In genomic region chr4:106375857-106376256, GRCm38 (mm10) we compare ENCODE assay signal across 8 mouse cellular contexts. TPM values are rescaled to one million over a fixed set of nuclear protein-coding genes. Genes with fewer than 3 reads are reported as not detected.
DNase-seq lines count a peak whose midpoint lies in the region; ATAC-seq and TF ChIP-seq lines count a peak whose summit lies in the region.

No protein-coding gene starts in this region.

- H3K27ac ChIP-seq in lung, embryonic 14.5 days (ENCODE audit: low read depth): no peak overlapping the region

- peak; percentile 28 for DNase-seq in WW6 (ENCODE audit: low read depth, low spot score)
- peak; percentile 85 to 91 for DNase-seq in cerebellum, postnatal 25 days
- peak; percentile 85 for DNase-seq in gastrocnemius, postnatal 10 days
- DNase-seq in large intestine, adult 2 months (ENCODE audit: low read depth, low spot score): peak; percentile 67
- peak; percentile 92 for DNase-seq in lung, embryonic 14.5 days
- peak; percentile 88 for DNase-seq in right cerebral cortex, postnatal 14 days
- peak; percentile 55 to 82 for DNase-seq in urinary bladder, postnatal 4 days (ENCODE audit: low spot score in 2 of 2)

- H3K9me3 ChIP-seq in lung, embryonic 14.5 days (ENCODE audit: low read depth, low read length): no peaks in the 10 kb centered on the region

- TF ChIP-seq CTCF in lung, embryonic 14.5 days (IDR thresholded peaks at IDR 0.05; ENCODE audit: low read depth): peak; percentile 90

- peaks cover 70% of the 10 kb centered on the region for H3K36me3 ChIP-seq in lung, embryonic 14.5 days (ENCODE audit: insufficient read depth)

- no peak overlapping the region for H3K9ac ChIP-seq in lung, embryonic 14.5 days

- no peak overlapping the region for H3K4me3 ChIP-seq in lung, embryonic 14.5 days (ENCODE audit: low read depth, low read length)

- no peaks in the 10 kb centered on the region for H3K4me1 ChIP-seq in lung, embryonic 14.5 days (ENCODE audit: insufficient read depth)

- peak; percentile 71 for ATAC-seq in CD4-positive, CD25-positive, alpha-beta regulatory T cell, adult 4 months
- ATAC-seq in lung, embryonic 14.5 days (ENCODE audit: insufficient read depth): no peak

- no peak overlapping the region for H3K4me2 ChIP-seq in lung, embryonic 14.5 days

- 14% methylated on average over 1 of the region's 1 CpGs for WGBS in large intestine, adult 2 months
- 30% methylated on average over 1 of the region's 1 CpGs for WGBS in lung, embryonic 14.5 days

- H3K27me3 ChIP-seq in lung, embryonic 14.5 days (ENCODE audit: insufficient read depth, low read length): no peaks in the 10 kb centered on the region

RNA-seq across cellular contexts. Expression of gene Usp24, which starts 59.8 kb away (rescaled TPM):
- 10 to 100 TPM in 1 of 2 experiments, 1 to 10 TPM in 1; 9.9 to 12.9 TPM for polyA plus RNA-seq in CD4-positive, CD25-positive, alpha-beta regulatory T cell, adult 4 months (2017; shearing (Covaris generic))
- total RNA-seq in gastrocnemius, postnatal 10 days (2021): 10 to 100 TPM; 39.2 to 41.6 TPM
- polyA plus RNA-seq in large intestine, adult 2 months (2012; rRNA removed): 5.6 and 7.6 TPM in 2 replicates
- 12.2 and 12.6 TPM in 2 replicates for polyA plus RNA-seq in lung, embryonic 14.5 days (2014; fragmentation: Nextera tagmentation; extraction: Ambion mirVana)

Comparison
In these comparisons a context has a peak if more than half of its experiments do, and no peak if none do; other contexts are left out.
1. DNase-seq: peak in every context shown above with its lines; median percentile 92 in lung, embryonic 14.5 days; 88 in cerebellum, postnatal 25 days; 88 in right cerebral cortex, postnatal 14 days; 85 in gastrocnemius, postnatal 10 days; 68 in urinary bladder, postnatal 4 days; 67 in large intestine, adult 2 months; 28 in WW6.